Mouse (Mus musculus) stomach, postnatal 0 days (tissue): ENCODE data around the gene Snx22.

Source experiments
- CTCF ChIP-seq: IDR thresholded peaks from 2 replicates; pipeline ENCODE4 v1.5.1; 2016; ENCODE audit warnings: antibody characterized with exemption, low read depth, mild to moderate bottlenecking, moderate library complexity
- EP300 ChIP-seq: optimal IDR thresholded peaks from 2 replicates; pipeline ENCODE3; 2016; ENCODE audit warnings: antibody characterized with exemption

DNA sequence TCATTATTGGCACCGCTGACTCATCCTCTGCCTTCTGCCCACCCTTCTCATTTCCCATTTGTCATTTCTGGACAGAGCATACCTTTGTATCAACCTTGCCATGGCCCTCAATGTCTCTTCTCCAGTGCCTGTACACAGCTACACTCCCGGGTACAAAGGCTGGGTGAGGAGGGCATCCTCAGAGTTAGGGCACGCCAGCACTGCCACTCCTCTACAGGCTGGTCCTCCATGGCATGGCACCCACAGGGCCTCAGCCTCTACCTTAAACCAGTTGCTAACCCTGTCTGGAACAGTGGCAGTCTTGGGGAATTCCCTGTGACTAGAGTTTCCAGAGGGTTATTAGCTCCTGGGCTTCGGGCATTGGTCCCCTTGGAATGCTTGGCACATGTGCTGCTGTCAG is 30.9 kb downstream of the Snx22 start:
- TF ChIP-seq CTCF: no peak
- TF ChIP-seq EP300: no peak
